Mouse (Mus musculus) spleen, adult 2 months (tissue): ENCODE results near the gene Dlg5. TPM values are rescaled to one million over a fixed set of nuclear protein-coding genes. Genes with fewer than 3 reads are reported as not detected.

Source experiments
- DNase-seq, 2 experiments: peaks; one replicate each; pipeline versions ENCODE4 v3.0.0 to v3.0.0-alpha.2; 2012 to 2021; ENCODE audit warnings: low spot score in 2 of 2, low read depth in 1 of 2
- H3K27ac ChIP-seq: fragments of 200-500 bp; 2 replicates; pipeline ENCODE4 v1.5.1; 2012; ENCODE audit warnings: low read length, inconsistent platforms; ENCODE audit not compliant: insufficient read depth
- H3K27me3 ChIP-seq: fragments of 200-500 bp; 2 replicates; pipeline ENCODE4 v1.6.1; 2012; ENCODE audit warnings: mild to moderate bottlenecking, moderate library complexity, low read length, inconsistent platforms; ENCODE audit not compliant: control insufficient read depth, insufficient read depth
- H3K36me3 ChIP-seq: fragments of 200-500 bp; 2 replicates; pipeline ENCODE4 v1.6.1; 2012; ENCODE audit warnings: mild to moderate bottlenecking, low read length, inconsistent platforms; ENCODE audit not compliant: control insufficient read depth, insufficient read depth
- H3K4me1 ChIP-seq: fragments of 200-500 bp; 2 replicates; pipeline ENCODE4 v1.6.1; 2011; ENCODE audit warnings: inconsistent platforms; ENCODE audit not compliant: control insufficient read depth, insufficient read depth, insufficient read length
- H3K4me3 ChIP-seq: fragments of 200-500 bp; 2 replicates; pipeline ENCODE4 v1.5.1; 2011; ENCODE audit warnings: mild to moderate bottlenecking, inconsistent platforms; ENCODE audit not compliant: insufficient read depth, insufficient read length; ENCODE audit errors: extremely low read depth
- CTCF ChIP-seq: fragments of 200-500 bp; IDR thresholded peaks from 2 replicates; pipeline ENCODE4 v1.5.1; 2011; ENCODE audit warnings: mild to moderate bottlenecking, inconsistent platforms; ENCODE audit not compliant: insufficient read depth, insufficient read length, insufficient replicate concordance; ENCODE audit errors: extremely low read depth
- POLR2A ChIP-seq: fragments of 200-500 bp; IDR thresholded peaks from 2 replicates; pipeline ENCODE4 v1.6.1; 2011; ENCODE audit warnings: low read depth, low read length, inconsistent platforms
- WGBS: fragments of 180-500 bp; shearing (Covaris S2); methylation state at CpG from one replicate; pipeline ENCODE4 v1.1.7; 2018; 5-methylcytosine and 5-hydroxymethylcytosine counted together
- polyA plus RNA-seq: library from polyadenylated mRNA; depleted of rRNA; stranded (reverse); fragments of >200 nt; gene quantifications from 2 replicates; pipeline ENCODE4 v1.2.3, GENCODE M21; 2012; rRNA removed

The Dlg5 gene
- polyA plus RNA-seq: 6.5 and 6.7 TPM in 2 replicates

DNA sequence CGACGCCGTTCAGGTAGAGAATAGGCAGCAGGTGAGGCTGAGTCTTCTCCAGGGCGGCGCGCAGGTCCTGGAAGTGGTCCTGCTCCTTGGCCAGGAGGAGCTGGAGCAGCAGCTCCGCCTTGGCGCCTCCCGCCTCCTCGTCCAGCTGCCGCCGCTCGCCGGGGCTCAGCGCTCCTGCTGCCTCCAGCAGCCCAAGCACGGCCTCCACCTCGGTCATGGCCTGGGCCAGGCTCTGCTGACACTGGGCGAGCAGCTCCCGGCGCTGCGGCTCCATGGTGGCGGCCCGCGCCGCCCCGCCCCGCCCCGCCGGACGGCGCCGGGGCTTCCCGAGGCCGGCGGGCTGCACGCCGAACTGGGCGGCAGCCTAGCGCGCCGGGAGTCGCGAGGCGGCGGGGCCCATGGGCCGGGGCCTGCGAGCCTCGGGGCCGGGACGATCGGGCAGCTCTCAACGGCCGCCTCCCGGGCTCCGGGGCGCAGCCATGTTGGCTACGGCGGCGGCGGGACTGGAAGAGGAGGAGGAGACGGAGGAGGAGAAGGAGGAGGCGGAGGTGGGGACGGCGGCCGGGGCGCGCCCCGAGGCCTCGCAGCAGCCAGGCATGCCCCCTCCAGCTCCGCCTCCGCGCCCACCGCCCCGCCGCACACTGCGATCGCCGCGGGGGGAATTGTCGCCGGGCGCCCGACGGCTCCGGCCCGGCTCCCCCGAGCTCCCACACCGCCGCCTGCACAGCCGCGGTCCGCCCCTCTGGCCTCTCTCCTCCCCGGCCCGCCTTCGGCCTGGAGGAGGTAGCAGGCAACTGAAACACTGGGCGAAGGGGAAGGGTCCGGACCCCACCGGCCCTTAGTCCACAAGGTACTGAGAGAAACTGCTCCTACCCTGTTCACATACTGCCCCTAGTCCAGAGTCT is at the start of gene Dlg5:
Dlg5 (minus strand) TSS at position 744 of the 905 bp plus-strand sequence.
- no peak for DNase-seq
- Histone ChIP-seq H3K4me1 (no peaks in the 10 kb centered on the region; the same call in 1 of the 2 replicates), H3K36me3 (no peaks in the 10 kb centered on the region), H3K4me3 (peak within 1 kb of the TSS; percentile 39), H3K27ac (peak within 1 kb of the TSS; percentile 35), H3K27me3 (peaks cover 14% of the 10 kb centered on the region)
- WGBS: 1% methylated on average over 83 of the region's 98 CpGs
- no peak for TF ChIP-seq POLR2A
- no peak for TF ChIP-seq CTCF

DNA sequence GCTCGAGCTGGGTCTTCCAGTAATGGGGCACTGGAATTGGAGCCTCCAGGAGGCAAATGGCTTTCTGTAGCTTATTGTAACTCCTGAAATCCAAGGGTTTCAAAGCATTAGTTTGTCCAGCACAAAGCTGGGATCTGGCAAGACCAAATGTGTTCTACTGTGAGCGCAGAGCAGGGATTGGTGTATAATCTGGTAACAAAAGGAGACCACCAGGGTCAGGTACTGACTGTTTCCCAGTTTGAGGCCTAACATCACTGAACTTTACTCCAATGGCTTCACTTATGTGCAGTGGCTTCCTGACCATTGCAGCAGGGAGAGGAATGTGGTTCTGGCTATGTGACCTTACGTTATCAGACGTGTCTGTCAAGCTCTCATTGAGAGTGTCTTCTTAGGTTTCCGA is 47.9 kb upstream of the Dlg5 start:
- Histone ChIP-seq H3K27ac (no peak overlapping the region), H3K4me1 (no peaks in the 10 kb centered on the region), H3K36me3 (no peaks in the 10 kb centered on the region), H3K4me3 (no peak overlapping the region), H3K27me3 (no peaks in the 10 kb centered on the region)
- 83% methylated on average over 5 of the region's 5 CpGs for WGBS
- DNase-seq: no peak
- TF ChIP-seq POLR2A (no peak), CTCF (no peak)

DNA sequence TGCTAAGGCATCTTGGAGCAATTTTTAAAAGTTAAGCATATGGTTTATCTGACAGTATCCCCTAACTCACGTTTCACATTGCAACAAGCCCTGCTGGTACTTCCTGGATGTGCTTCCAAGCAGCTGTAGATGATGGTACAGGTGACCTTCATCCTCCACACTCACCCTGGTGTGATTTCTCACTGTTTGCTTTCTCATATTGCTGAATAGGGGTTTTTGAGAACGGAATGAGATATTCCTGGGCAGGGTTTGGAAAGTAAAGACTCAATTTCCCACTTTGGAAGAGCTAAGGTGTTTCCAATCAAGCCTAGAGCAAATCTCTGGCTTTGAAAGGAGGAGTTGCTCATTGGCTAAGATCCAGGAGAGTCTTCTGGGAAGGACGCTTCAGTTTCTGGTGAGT is 47.2 kb upstream of the Dlg5 start, which contains the start of gene E330034G19Rik:
E330034G19Rik (plus strand) TSS at position 301 of the 400 bp plus-strand sequence.
- TF ChIP-seq POLR2A (no peak), CTCF (no peak)
- 46% methylated on average over 3 of the region's 3 CpGs for WGBS
- H3K4me1 ChIP-seq: no peaks in the 10 kb centered on the region

DNA sequence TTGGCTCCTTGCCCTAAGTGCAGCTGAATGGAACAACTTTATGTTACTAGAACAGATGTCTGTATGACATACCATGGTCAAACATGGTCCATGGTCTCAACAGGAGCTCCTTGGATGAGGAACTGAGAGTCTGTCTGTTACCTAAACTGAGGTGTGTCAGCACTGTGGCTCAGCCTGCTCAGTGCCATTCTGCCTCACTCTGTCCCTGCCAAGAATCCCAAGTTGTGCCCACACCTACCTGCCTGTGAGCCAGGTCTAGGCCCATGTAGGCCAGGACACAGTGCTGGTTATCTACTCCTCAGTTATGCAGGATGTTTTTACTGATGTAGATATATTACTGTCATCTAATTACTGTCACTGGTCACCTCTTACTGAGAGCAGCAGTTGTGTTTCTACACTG is 45.0 kb upstream of the Dlg5 start:
- H3K36me3 ChIP-seq: no peaks in the 10 kb centered on the region
- H3K27ac ChIP-seq: no peak overlapping the region
- TF ChIP-seq POLR2A: no peak
- TF ChIP-seq CTCF: no peak
- no peak overlapping the region for H3K4me3 ChIP-seq
- DNase-seq: no peak
- no peaks in the 10 kb centered on the region for H3K4me1 ChIP-seq
- no peaks in the 10 kb centered on the region for H3K27me3 ChIP-seq

More for the DNA sequence above, 47.2 kb upstream of the Dlg5 start, which contains the start of gene E330034G19Rik:
- Histone ChIP-seq H3K36me3 (no peaks in the 10 kb centered on the region), H3K4me3 (no peak within 1 kb of the TSS), H3K27ac (no peak within 1 kb of the TSS), H3K27me3 (no peaks in the 10 kb centered on the region)
- no peak for DNase-seq

DNA sequence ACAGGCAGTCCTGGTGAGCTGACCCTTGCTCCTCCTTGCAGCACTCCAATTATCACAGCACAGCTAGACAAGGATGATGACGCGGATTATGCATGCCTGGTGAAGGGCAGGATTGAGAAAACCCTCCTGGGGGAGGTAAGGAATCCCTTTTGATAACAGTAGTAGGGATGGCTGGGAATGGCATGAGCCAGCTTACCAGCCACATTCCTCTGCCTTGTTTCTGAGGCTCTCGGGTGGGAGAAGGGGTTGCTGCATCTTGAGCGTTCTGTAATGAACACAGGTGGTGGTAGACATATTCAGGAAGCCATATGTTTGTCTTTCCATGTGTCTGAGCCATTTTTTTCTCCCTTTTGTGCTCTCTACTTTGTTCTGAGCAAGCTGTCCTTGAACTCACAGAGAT is 40.4 kb upstream of the Dlg5 start:
- no peak for DNase-seq
- Histone ChIP-seq H3K27ac (no peak overlapping the region), H3K4me1 (no peaks in the 10 kb centered on the region), H3K27me3 (no peaks in the 10 kb centered on the region), H3K36me3 (no peaks in the 10 kb centered on the region), H3K4me3 (no peak overlapping the region)
- WGBS: 70% methylated on average over 4 of the region's 4 CpGs
- TF ChIP-seq POLR2A (no peak), CTCF (no peak)

DNA sequence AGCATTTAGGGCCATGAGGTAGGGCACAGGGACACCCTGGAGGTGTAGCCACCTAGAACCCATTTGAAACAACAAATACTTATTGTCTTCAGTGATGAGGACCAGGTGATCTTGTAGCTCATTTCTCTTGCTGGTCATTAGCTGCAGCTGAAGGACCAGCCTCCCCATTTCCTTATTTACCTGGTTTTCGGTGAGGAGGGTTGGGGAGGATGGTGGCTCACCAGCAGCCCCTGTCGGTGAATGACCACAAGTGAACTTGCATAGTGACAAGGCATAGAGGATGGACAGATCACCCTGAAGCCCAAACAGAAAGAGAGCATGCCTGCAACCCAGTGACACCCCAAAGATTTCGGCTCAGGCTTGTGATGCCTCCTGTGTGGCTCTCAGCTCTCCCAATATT is 36.6 kb upstream of the Dlg5 start:
- WGBS: 67% methylated on average over 3 of the region's 3 CpGs
- no peak for TF ChIP-seq CTCF
- TF ChIP-seq POLR2A: no peak
- Histone ChIP-seq H3K27me3 (no peaks in the 10 kb centered on the region), H3K4me1 (no peaks in the 10 kb centered on the region), H3K27ac (no peak overlapping the region), H3K36me3 (no peaks in the 10 kb centered on the region), H3K4me3 (no peak overlapping the region)
- DNase-seq: no peak

DNA sequence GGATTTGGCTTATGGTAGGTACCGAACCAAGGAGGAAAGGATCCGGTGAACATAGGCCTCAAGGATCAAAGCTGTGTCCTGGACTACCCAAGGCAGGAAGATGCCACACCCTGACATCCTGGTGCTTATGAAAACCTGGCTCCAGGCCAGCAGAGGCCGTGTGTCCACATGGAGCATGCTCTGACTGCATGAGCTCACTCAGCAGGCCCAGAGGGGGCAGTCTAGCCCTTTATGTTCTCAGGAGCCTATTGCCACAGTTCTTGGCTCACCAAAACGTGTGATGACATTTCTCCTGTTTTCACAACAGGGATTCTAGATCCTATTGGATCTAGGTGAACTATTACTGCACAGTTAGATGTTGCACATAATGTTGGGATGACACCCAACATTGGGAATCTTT is 35.6 kb upstream of the Dlg5 start:
- no peaks in the 10 kb centered on the region for H3K27me3 ChIP-seq
- WGBS: 61% methylated on average over 4 of the region's 4 CpGs
- H3K4me3 ChIP-seq: no peak overlapping the region
- no peak overlapping the region for H3K27ac ChIP-seq
- H3K4me1 ChIP-seq: no peaks in the 10 kb centered on the region
- DNase-seq: no peak
- no peaks in the 10 kb centered on the region for H3K36me3 ChIP-seq
- TF ChIP-seq CTCF (no peak), POLR2A (no peak)
